Comparison of ENCODE assay signal across 12 mouse cellular contexts in the genomic region with DNA sequence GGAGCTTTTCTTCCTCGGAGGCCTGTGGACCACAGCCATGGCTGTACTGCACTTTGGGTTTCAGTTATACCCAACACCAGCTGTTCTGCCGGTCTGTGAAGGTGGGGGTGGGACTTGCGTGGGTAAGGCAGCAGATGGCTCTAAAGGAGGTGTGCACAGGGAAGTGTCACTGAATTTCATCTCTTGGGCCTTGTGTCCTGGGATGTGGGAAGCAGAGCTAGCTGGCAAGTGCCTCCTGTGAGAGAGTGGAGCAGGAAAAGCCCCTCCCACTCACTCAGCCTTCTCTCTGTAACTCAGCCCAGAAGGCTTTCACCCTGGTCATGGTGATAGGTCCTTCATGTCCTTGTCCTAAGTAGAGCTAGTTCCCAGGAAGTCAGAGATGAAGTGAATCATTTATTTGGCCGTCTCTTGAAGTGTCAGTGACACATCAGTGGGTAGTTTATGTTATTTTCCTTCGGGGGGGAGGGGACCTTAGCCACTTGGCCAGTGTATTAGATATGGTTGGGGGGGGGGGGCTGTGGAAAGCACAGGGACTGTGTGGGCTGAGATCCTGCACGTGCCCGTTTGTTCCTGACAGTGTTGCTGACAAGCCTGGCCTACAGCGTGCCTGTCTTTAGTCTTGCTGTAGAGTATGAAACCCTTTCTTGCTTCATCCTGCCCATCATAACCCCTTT. TPM values are rescaled to one million over a fixed set of nuclear protein-coding genes. Genes with fewer than 3 reads are reported as not detected.
A peak's percentile ranks its signal among the peaks of the same experiment; 100 is the strongest.
DNase-seq lines count a peak whose midpoint lies in the region.
"Had no signal": no experiment of that assay in that cellular context is flagged by ENCODE, and none has a peak within 500 bp of the region (broad histone marks: within the 10 kb centered on the region; RNA-seq: fewer than 3 reads in every experiment).

No protein-coding gene starts in this region.

- no peak overlapping the region for H3K27ac ChIP-seq in hindbrain, embryonic 10.5 days
- H3K27ac ChIP-seq: limb, embryonic 12.5 days; stomach, embryonic 15.5 days had no signal

- H3K4me1 ChIP-seq in hindbrain, embryonic 10.5 days (replicated peaks) = no peaks in the 10 kb centered on the region
- H3K4me1 ChIP-seq: stomach, embryonic 15.5 days had no signal

- H3K9me3 ChIP-seq in hindbrain, embryonic 10.5 days = no peaks in the 10 kb centered on the region
- H3K9me3 ChIP-seq: limb, embryonic 12.5 days; stomach, embryonic 15.5 days had no signal

- peak; percentile 73 for DNase-seq in adrenal gland, adult 2 months
- no peak for DNase-seq in adrenal gland, postnatal 4 days (ENCODE audit: low spot score in 2 of 2)
- DNase-seq in left cerebral cortex, adult 8-10 months (ENCODE audit: low spot score in 2 of 2) = peak; percentile 51 to 90
- DNase-seq in left cerebral cortex, adult 11 months (ENCODE audit: low spot score) = no peak
- DNase-seq in frontal cortex, postnatal 36 days (ENCODE audit: low spot score in 2 of 2) = peak; percentile 74 to 86
- peak; percentile 17 for DNase-seq in right cerebral cortex, postnatal 14 days
- DNase-seq in ovary, postnatal 36 days (ENCODE audit: low spot score) = no peak
- no peak for DNase-seq in hindbrain, embryonic 10.5 days (ENCODE audit: low spot score)
- DNase-seq: cerebellum, postnatal 25 days; lung, embryonic 14.5 days had no signal

- 92% methylated on average over 8 of the region's 8 CpGs for WGBS in hindbrain, embryonic 10.5 days

- H3K4me3 ChIP-seq in hindbrain, embryonic 10.5 days = no peak overlapping the region
- H3K4me3 ChIP-seq: limb, embryonic 12.5 days; stomach, embryonic 15.5 days had no signal

- peaks cover 93% of the 10 kb centered on the region for H3K36me3 ChIP-seq in hindbrain, embryonic 10.5 days

- H3K27me3 ChIP-seq in hindbrain, embryonic 10.5 days (ENCODE audit: insufficient read depth, poor library complexity, severe bottlenecking) = no peaks in the 10 kb centered on the region
- H3K27me3 ChIP-seq: limb, embryonic 12.5 days; stomach, embryonic 15.5 days had no signal

RNA-seq across cellular contexts. Expression of a gene that starts 15.7 kb away (rescaled TPM):
- total RNA-seq in adrenal gland, adult 2 months (2021) = 10 to 100 TPM; 21.7 to 27.9 TPM
- polyA plus RNA-seq in adrenal gland, adult 2 months (2012; rRNA removed) = 8.4 and 10.7 TPM in 2 replicates
- 10 to 100 TPM; 37.2 to 39.0 TPM for total RNA-seq in adrenal gland, postnatal 4 days (2021)
- 10 to 100 TPM; 17.4 to 18.9 (median 18.9) TPM for total RNA-seq in left cerebral cortex, adult 8-10 months (2022)
- polyA plus RNA-seq in hindbrain, embryonic 10.5 days (2016; fragmentation: Nextera tagmentation; extraction: Ambion mirVana) = 9.2 and 9.7 TPM in 2 replicates

RNA-seq across cellular contexts. Expression of a gene that starts 26.4 kb away (rescaled TPM):
- 10 to 100 TPM; 40.6 to 50.1 TPM for total RNA-seq in adrenal gland, adult 2 months (2021)
- polyA plus RNA-seq in adrenal gland, adult 2 months (2012; rRNA removed) = 17.2 and 20.5 TPM in 2 replicates
- 10 to 100 TPM; 45.1 to 47.0 TPM for total RNA-seq in adrenal gland, postnatal 4 days (2021)
- 10 to 100 TPM; 31.8 to 37.7 (median 33.7) TPM for total RNA-seq in left cerebral cortex, adult 8-10 months (2022)
- 58.3 and 85.0 TPM in 2 replicates for polyA plus RNA-seq in hindbrain, embryonic 10.5 days (2016; fragmentation: Nextera tagmentation; extraction: Ambion mirVana)

RNA-seq across cellular contexts. Expression of a gene that starts 49.8 kb away (rescaled TPM):
- total RNA-seq in adrenal gland, adult 2 months (2021) = under 1 TPM; 0.35 to 0.37 TPM
- 0.50 and 0.68 TPM in 2 replicates for polyA plus RNA-seq in adrenal gland, adult 2 months (2012; rRNA removed)
- 1 to 10 TPM; 1.1 to 1.3 TPM for total RNA-seq in adrenal gland, postnatal 4 days (2021)
- total RNA-seq in left cerebral cortex, adult 8-10 months (2022) = 1 to 10 TPM; 1.2 to 3.1 (median 1.7) TPM
- polyA plus RNA-seq in hindbrain, embryonic 10.5 days (2016; fragmentation: Nextera tagmentation; extraction: Ambion mirVana) = 0.04 and 0.13 TPM in 2 replicates

Comparison
In these comparisons a context has a peak if more than half of its experiments do, and no peak if none do; other contexts are left out.
1. DNase-seq: peak in adrenal gland, adult 2 months (single experiment), left cerebral cortex, adult 8-10 months (2 of 2), frontal cortex, postnatal 36 days (2 of 2) and right cerebral cortex, postnatal 14 days (single experiment); none in adrenal gland, postnatal 4 days (0 of 2), left cerebral cortex, adult 11 months (single experiment), ovary, postnatal 36 days (single experiment) and hindbrain, embryonic 10.5 days (single experiment).